Mouse (Mus musculus) heart, embryonic 15.5 days (tissue): ENCODE results near the gene Polr3gl. TPM values are rescaled to one million over a fixed set of nuclear protein-coding genes. Genes with fewer than 3 reads are reported as not detected.

Experiments
- ATAC-seq: fragments of 200-750 bp; cut with Nextera tagmentation; replicated peaks from 2 replicates; pipeline ENCODE4 v1.8.0; 2017; ENCODE audit warnings: low read depth, moderate TSS enrichment; ENCODE audit not compliant: insufficient number of reproducible peaks, insufficient read depth, low FRiP score
- H3K27ac ChIP-seq: fragments of 300-500 bp; sonication (generic); 2 replicates; pipeline ENCODE4 v1.5.1; 2015; ENCODE audit warnings: mild to moderate bottlenecking, inconsistent platforms
- H3K27me3 ChIP-seq: fragments of 300-500 bp; sonication (generic); 2 replicates; pipeline ENCODE4 v1.6.1; 2015; ENCODE audit warnings: inconsistent platforms
- H3K36me3 ChIP-seq: fragments of 300-500 bp; sonication (generic); 2 replicates; pipeline ENCODE4 v1.6.1; 2015; ENCODE audit warnings: mild to moderate bottlenecking, inconsistent platforms
- H3K4me1 ChIP-seq: fragments of 300-500 bp; sonication (generic); replicated peaks from 2 replicates; pipeline ENCODE4 v1.6.1; 2015; ENCODE audit warnings: inconsistent platforms
- H3K4me2 ChIP-seq: fragments of 300-500 bp; sonication (generic); 2 replicates; pipeline ENCODE4 v1.6.1; 2015; ENCODE audit warnings: inconsistent platforms, mild to moderate bottlenecking, moderate library complexity
- H3K4me3 ChIP-seq: fragments of 300-500 bp; sonication (generic); 2 replicates; pipeline ENCODE4 v1.5.1; 2015; ENCODE audit warnings: mild to moderate bottlenecking, inconsistent platforms
- H3K9ac ChIP-seq: fragments of 300-500 bp; sonication (generic); 2 replicates; pipeline ENCODE4 v1.6.1; 2015; ENCODE audit warnings: mild to moderate bottlenecking, inconsistent platforms
- H3K9me3 ChIP-seq: fragments of 300-500 bp; sonication (generic); replicated peaks from 2 replicates; pipeline ENCODE4 v1.6.1; 2016; ENCODE audit warnings: inconsistent platforms
- WGBS: fragments of 180-500 bp; shearing (Covaris S2); methylation state at CpG from one replicate; pipeline ENCODE4 v1.1.7; 2015; ENCODE audit warnings: mixed read lengths; 5-methylcytosine and 5-hydroxymethylcytosine counted together
- polyA plus RNA-seq: library from polyadenylated mRNA; unstranded; fragments of >200 nt; fragmentation: Nextera tagmentation; extraction: Ambion mirVana; gene quantifications from 2 replicates; pipeline ENCODE4 v1.2.1, GENCODE M21; 2015

Gene Polr3gl
- polyA plus RNA-seq, 1 experiment from 2014 or later: 34.8 TPM

GRCm38 (mm10) chr3:96569966-96570605 lies 23.9 kb downstream of the Polr3gl start:
- Histone ChIP-seq H3K4me3 (no peak overlapping the region), H3K9ac (no peak overlapping the region), H3K4me2 (no peak overlapping the region), H3K9me3 (no peaks in the 10 kb centered on the region), H3K36me3 (no peaks in the 10 kb centered on the region), H3K4me1 (peaks cover 45% of the 10 kb centered on the region), H3K27me3 (no peaks in the 10 kb centered on the region), H3K27ac (peak overlapping the region; percentile 39; the same call in 1 of the 2 replicates)
- ATAC-seq: no peak
- WGBS: 82% methylated on average over 11 of the region's 11 CpGs

- Histone ChIP-seq H3K27ac (peak overlapping the region; percentile 39), H3K9ac (no peak overlapping the region), H3K27me3 (no peaks in the 10 kb centered on the region), H3K4me2 (no peak overlapping the region), H3K36me3 (no peaks in the 10 kb centered on the region), H3K4me1 (peaks cover 46% of the 10 kb centered on the region), H3K4me3 (no peak overlapping the region), H3K9me3 (no peaks in the 10 kb centered on the region)
- ATAC-seq: no peak
- WGBS: 68% methylated on average over 13 of the region's 13 CpGs
These were observed 24.5 kb downstream of the Polr3gl start for GRCm38 (mm10) chr3:96569506-96569905.

- WGBS: 77% methylated on average over 8 of the region's 8 CpGs
- Histone ChIP-seq H3K4me1 (peaks cover 48% of the 10 kb centered on the region), H3K9ac (no peak overlapping the region), H3K9me3 (no peaks in the 10 kb centered on the region), H3K36me3 (no peaks in the 10 kb centered on the region), H3K4me3 (no peak overlapping the region), H3K4me2 (no peak overlapping the region), H3K27ac (peak overlapping the region; percentile 39), H3K27me3 (no peaks in the 10 kb centered on the region)
- ATAC-seq: no peak
These were observed 25.4 kb downstream of the Polr3gl start for GRCm38 (mm10) chr3:96568605-96569004.

GRCm38 (mm10) chr3:96566661-96567450 lies 27.1 kb downstream of the Polr3gl start:
- ATAC-seq: no peak
- H3K27me3 ChIP-seq: no peaks in the 10 kb centered on the region

GRCm38 (mm10) chr3:96565105-96565504 lies 28.9 kb downstream of the Polr3gl start:
- no peak for ATAC-seq
- peaks cover 40% of the 10 kb centered on the region for H3K4me1 ChIP-seq
- 0 out of 2 replicates have a peak overlapping the region, but pooled peaks have one; percentile 9 for H3K4me2 ChIP-seq

More at GRCm38 (mm10) chr3:96566661-96567450, 27.1 kb downstream of the Polr3gl start:
- Histone ChIP-seq H3K4me1 (peaks cover 45% of the 10 kb centered on the region), H3K36me3 (no peaks in the 10 kb centered on the region), H3K9me3 (no peaks in the 10 kb centered on the region), H3K4me2 (no peak overlapping the region), H3K9ac (no peak overlapping the region), H3K27ac (0 out of 2 replicates have a peak overlapping the region, but pooled peaks have one; percentile 5), H3K4me3 (no peak overlapping the region)
- 77% methylated on average over 8 of the region's 8 CpGs for WGBS

GRCm38 (mm10) chr3:96564633-96565032 lies 29.3 kb downstream of the Polr3gl start:
- 50% methylated on average over 7 of the region's 7 CpGs for WGBS
- no peak; the same call in 1 of the 2 replicates for ATAC-seq
- peaks cover 36% of the 10 kb centered on the region for H3K4me1 ChIP-seq

More at GRCm38 (mm10) chr3:96565105-96565504, 28.9 kb downstream of the Polr3gl start:
- no peaks in the 10 kb centered on the region for H3K27me3 ChIP-seq
- no peaks in the 10 kb centered on the region for H3K9me3 ChIP-seq
- peak overlapping the region; percentile 96 for H3K27ac ChIP-seq
- no peak overlapping the region for H3K4me3 ChIP-seq
- H3K36me3 ChIP-seq: peaks cover 13% of the 10 kb centered on the region; the same call in 1 of the 2 replicates
- WGBS: 90% methylated on average over 2 of the region's 3 CpGs
- no peak overlapping the region for H3K9ac ChIP-seq

GRCm38 (mm10) chr3:96563911-96564632 lies 29.9 kb downstream of the Polr3gl start:
- Histone ChIP-seq H3K9ac (no peak overlapping the region), H3K4me3 (no peak overlapping the region), H3K4me1 (peaks cover 30% of the 10 kb centered on the region), H3K27me3 (no peaks in the 10 kb centered on the region), H3K9me3 (no peaks in the 10 kb centered on the region), H3K27ac (peak overlapping the region; percentile 96), H3K4me2 (peak overlapping the region; percentile 8), H3K36me3 (peaks cover 20% of the 10 kb centered on the region)
- 38% methylated on average over 10 of the region's 10 CpGs for WGBS
- ATAC-seq: no peak; the same call in 1 of the 2 replicates

More at GRCm38 (mm10) chr3:96564633-96565032, 29.3 kb downstream of the Polr3gl start:
- H3K27ac ChIP-seq: peak overlapping the region; percentile 96
- H3K9ac ChIP-seq: no peak overlapping the region
- H3K27me3 ChIP-seq: no peaks in the 10 kb centered on the region
- H3K4me2 ChIP-seq: peak overlapping the region; percentile 9
- no peak overlapping the region for H3K4me3 ChIP-seq
- H3K36me3 ChIP-seq: peaks cover 17% of the 10 kb centered on the region
- H3K9me3 ChIP-seq: no peaks in the 10 kb centered on the region

- peak overlapping the region; percentile 96 for H3K27ac ChIP-seq
- ATAC-seq: no peak
These were observed 30.7 kb downstream of the Polr3gl start for GRCm38 (mm10) chr3:96563267-96563666.

GRCm38 (mm10) chr3:96561946-96562681 lies 31.9 kb downstream of the Polr3gl start:
- no peaks in the 10 kb centered on the region for H3K27me3 ChIP-seq
- no peak for ATAC-seq
- peak overlapping the region; percentile 73 for H3K4me3 ChIP-seq
- peak overlapping the region; percentile 96 for H3K27ac ChIP-seq
- no peaks in the 10 kb centered on the region for H3K9me3 ChIP-seq
- 33% methylated on average over 10 of the region's 10 CpGs for WGBS
- H3K4me1 ChIP-seq: peaks cover 30% of the 10 kb centered on the region
- H3K36me3 ChIP-seq: peaks cover 20% of the 10 kb centered on the region
- peak overlapping the region; percentile 36 for H3K9ac ChIP-seq
- H3K4me2 ChIP-seq: peak overlapping the region; percentile 66

More at GRCm38 (mm10) chr3:96563267-96563666, 30.7 kb downstream of the Polr3gl start:
- H3K36me3 ChIP-seq: peaks cover 20% of the 10 kb centered on the region
- peaks cover 30% of the 10 kb centered on the region for H3K4me1 ChIP-seq
- no peak overlapping the region for H3K9ac ChIP-seq
- H3K4me3 ChIP-seq: no peak overlapping the region
- WGBS: 82% methylated on average over 8 of the region's 8 CpGs
- no peaks in the 10 kb centered on the region for H3K9me3 ChIP-seq
- no peaks in the 10 kb centered on the region for H3K27me3 ChIP-seq
- H3K4me2 ChIP-seq: no peak overlapping the region

- no peaks in the 10 kb centered on the region for H3K9me3 ChIP-seq
- peak overlapping the region; percentile 96 for H3K27ac ChIP-seq
- H3K4me2 ChIP-seq: peak overlapping the region; percentile 66
- peak overlapping the region; percentile 90 for H3K9ac ChIP-seq
- no peaks in the 10 kb centered on the region for H3K27me3 ChIP-seq
- WGBS: 56% methylated on average over 9 of the region's 9 CpGs
- H3K36me3 ChIP-seq: peaks cover 20% of the 10 kb centered on the region
- peaks cover 28% of the 10 kb centered on the region for H3K4me1 ChIP-seq
- no peak for ATAC-seq
- H3K4me3 ChIP-seq: peak overlapping the region; percentile 73
These were observed 32.9 kb downstream of the Polr3gl start for GRCm38 (mm10) chr3:96560881-96561668.
